In the genomic region with DNA sequence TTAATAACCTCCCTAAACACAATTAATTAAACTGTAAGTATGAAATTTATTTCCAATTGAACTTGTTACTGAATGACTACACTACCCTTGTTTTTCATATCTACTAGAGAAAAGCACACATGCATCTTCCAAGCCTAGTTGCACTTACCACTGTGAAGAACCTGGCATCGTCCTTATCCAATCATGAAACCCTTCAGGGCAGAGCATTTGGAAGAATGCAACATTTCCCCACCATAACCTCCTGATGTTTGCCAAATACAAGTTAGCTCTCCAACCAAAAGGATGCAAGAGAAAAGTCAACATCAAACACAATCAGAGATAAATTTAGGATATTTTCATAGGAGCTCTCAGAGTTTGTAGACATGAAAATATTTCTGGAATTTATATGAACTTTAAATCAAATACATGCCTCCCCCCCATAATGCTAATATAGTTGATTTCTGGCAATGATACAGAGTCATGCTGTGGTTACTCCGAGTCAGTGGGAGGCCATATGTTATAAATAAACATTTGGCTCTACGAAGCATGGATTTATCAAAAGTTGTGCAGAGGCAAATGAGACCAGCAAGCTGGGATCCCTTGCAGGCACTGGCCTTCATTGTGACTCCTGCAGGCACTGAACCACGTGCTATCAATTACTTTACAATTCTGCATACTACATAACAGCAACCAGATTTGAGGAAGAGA, we compare ENCODE assay signal across 24 mouse cellular contexts.
DNase-seq lines count a peak whose midpoint lies in the region; ATAC-seq and TF ChIP-seq lines count a peak whose summit lies in the region.
"Had no signal": no experiment of that assay in that cellular context is flagged by ENCODE, and none has a peak within 500 bp of the region (broad histone marks: within the 10 kb centered on the region; RNA-seq: fewer than 3 reads in every experiment).

No protein-coding gene starts in this region.

- peaks cover 16% of the 10 kb centered on the region; the same call in 1 of the 2 replicates for H3K4me1 ChIP-seq in kidney, embryonic 16.5 days (ENCODE audit: insufficient read depth, low read length)
- no peaks in the 10 kb centered on the region for H3K4me1 ChIP-seq in kidney, adult 2 months (ENCODE audit: control insufficient read depth, insufficient read depth, low read length)
- peaks cover 20% of the 10 kb centered on the region for H3K4me1 ChIP-seq in embryonic facial prominence, embryonic 15.5 days
- peaks cover 3% of the 10 kb centered on the region; the same call in 1 of the 2 replicates for H3K4me1 ChIP-seq in limb, embryonic 15.5 days
- H3K4me1 ChIP-seq: hindbrain, embryonic 15.5 days; liver, embryonic 12.5 days; stomach, embryonic 15.5 days had no signal

- no peak for DNase-seq in kidney, adult 2 months
- peak; percentile 9 for DNase-seq in retina, embryonic 14.5 days (ENCODE audit: low spot score)
- DNase-seq in retina, postnatal 1 day: no peak
- no peak for DNase-seq in left cerebral cortex, adult 18-20 months (ENCODE audit: low spot score in 2 of 2)
- no peak for DNase-seq in layer of hippocampus, postnatal 25 days (ENCODE audit: extremely low spot score in 1 of 2, low spot score in 1 of 2)
- DNase-seq: adrenal gland, postnatal 14 days; cerebellum, adult 11 months; gastrocnemius, postnatal 14 days; heart, adult 2 months; kidney, adult 8-10 months; midbrain, embryonic 14.5 days; thymus, adult 2 months had no signal

- no peak for TF ChIP-seq POLR2A in kidney, adult 2 months (IDR thresholded peaks at IDR 0.05; ENCODE audit: low read depth, low read length)

- no peak for TF ChIP-seq CTCF in kidney, adult 2 months (conservative IDR thresholded peaks at IDR 0.05; ENCODE audit: insufficient read depth, insufficient read length, low read depth, low read length)

- no peak overlapping the region for H3K9ac ChIP-seq in kidney, embryonic 16.5 days (replicated peaks; ENCODE audit: low read length)
- no peak overlapping the region for H3K9ac ChIP-seq in embryonic facial prominence, embryonic 15.5 days
- no peak overlapping the region for H3K9ac ChIP-seq in limb, embryonic 15.5 days
- H3K9ac ChIP-seq: hindbrain, embryonic 15.5 days; liver, embryonic 12.5 days; stomach, embryonic 15.5 days had no signal

- ATAC-seq in kidney, embryonic 16.5 days (ENCODE audit: low FRiP score, low TSS enrichment): peak; percentile 80
- peak; percentile 69 for ATAC-seq in embryonic facial prominence, embryonic 15.5 days (ENCODE audit: insufficient number of reproducible peaks, low FRiP score, low TSS enrichment, low read depth)
- ATAC-seq in limb, embryonic 15.5 days (ENCODE audit: insufficient number of reproducible peaks, low FRiP score, low TSS enrichment, low read depth): peak; percentile 40; the same call in 1 of the 2 replicates
- ATAC-seq: activated CD4-positive, CD25-positive, alpha-beta regulatory T cell, adult 4 months; CD4-positive, CD25-positive, alpha-beta regulatory T cell, adult 4 months; forebrain, embryonic 14.5 days; liver, embryonic 12.5 days; lung, postnatal 0 days had no signal

- H3K27ac ChIP-seq in kidney, embryonic 16.5 days (ENCODE audit: low read length): no peak overlapping the region; the same call in 1 of the 2 replicates
- H3K27ac ChIP-seq in kidney, adult 2 months (ENCODE audit: insufficient read depth, low read depth, low read length): no peak overlapping the region
- peak overlapping the region; percentile 44; the same call in 1 of the 2 replicates for H3K27ac ChIP-seq in embryonic facial prominence, embryonic 15.5 days (replicated peaks)
- peak overlapping the region; percentile 44; the same call in 1 of the 2 replicates for H3K27ac ChIP-seq in limb, embryonic 15.5 days
- H3K27ac ChIP-seq: heart, adult 2 months; hindbrain, embryonic 15.5 days; liver, embryonic 12.5 days; stomach, embryonic 15.5 days had no signal

- H3K27me3 ChIP-seq in kidney, embryonic 16.5 days (ENCODE audit: insufficient read depth, low read length): no peaks in the 10 kb centered on the region
- H3K27me3 ChIP-seq in kidney, adult 2 months (replicated peaks; ENCODE audit: control insufficient read depth, insufficient read depth, low read length): no peaks in the 10 kb centered on the region
- H3K27me3 ChIP-seq in embryonic facial prominence, embryonic 15.5 days: no peaks in the 10 kb centered on the region
- H3K27me3 ChIP-seq in limb, embryonic 15.5 days: no peaks in the 10 kb centered on the region
- H3K27me3 ChIP-seq: hindbrain, embryonic 15.5 days; liver, embryonic 12.5 days; stomach, embryonic 15.5 days had no signal

- no peaks in the 10 kb centered on the region for H3K36me3 ChIP-seq in kidney, embryonic 16.5 days (ENCODE audit: insufficient read depth, low read length)
- H3K36me3 ChIP-seq in kidney, adult 2 months (ENCODE audit: control insufficient read depth, insufficient read depth, low read length): no peaks in the 10 kb centered on the region
- H3K36me3 ChIP-seq in embryonic facial prominence, embryonic 15.5 days: no peaks in the 10 kb centered on the region
- H3K36me3 ChIP-seq in limb, embryonic 15.5 days: no peaks in the 10 kb centered on the region
- H3K36me3 ChIP-seq: hindbrain, embryonic 15.5 days; liver, embryonic 12.5 days; stomach, embryonic 15.5 days had no signal

- H3K9me3 ChIP-seq in kidney, embryonic 16.5 days (ENCODE audit: low read length): no peaks in the 10 kb centered on the region
- H3K9me3 ChIP-seq in embryonic facial prominence, embryonic 15.5 days (replicated peaks): no peaks in the 10 kb centered on the region
- H3K9me3 ChIP-seq in limb, embryonic 15.5 days: no peaks in the 10 kb centered on the region
- H3K9me3 ChIP-seq: hindbrain, embryonic 15.5 days; liver, embryonic 12.5 days; stomach, embryonic 15.5 days had no signal

- H3K4me3 ChIP-seq in kidney, embryonic 16.5 days (ENCODE audit: low read length): no peak overlapping the region
- H3K4me3 ChIP-seq in kidney, adult 2 months (ENCODE audit: insufficient read depth, low read depth, low read length): no peak overlapping the region
- H3K4me3 ChIP-seq in embryonic facial prominence, embryonic 15.5 days (replicated peaks): no peak overlapping the region
- no peak overlapping the region for H3K4me3 ChIP-seq in limb, embryonic 15.5 days
- H3K4me3 ChIP-seq: erythroblast, embryonic 14.5 days; heart, adult 2 months; hindbrain, embryonic 15.5 days; liver, embryonic 12.5 days; myocyte; stomach, embryonic 15.5 days had no signal

- H3K4me2 ChIP-seq in kidney, embryonic 16.5 days (replicated peaks; ENCODE audit: low read depth, low read length): no peak overlapping the region
- H3K4me2 ChIP-seq in embryonic facial prominence, embryonic 15.5 days (replicated peaks): no peak overlapping the region
- no peak overlapping the region for H3K4me2 ChIP-seq in limb, embryonic 15.5 days
- H3K4me2 ChIP-seq: hindbrain, embryonic 15.5 days; liver, embryonic 12.5 days; stomach, embryonic 15.5 days had no signal

- WGBS in kidney, embryonic 16.5 days: 45% methylated on average over 4 of the region's 4 CpGs
- 62% methylated on average over 4 of the region's 4 CpGs for WGBS in kidney, adult 2 months
- 22% methylated on average over 4 of the region's 4 CpGs for WGBS in embryonic facial prominence, embryonic 15.5 days
- WGBS in limb, embryonic 15.5 days: 20% methylated on average over 4 of the region's 4 CpGs

Comparison
In these comparisons a context has a peak if more than half of its experiments do, and no peak if none do; other contexts are left out.
1. H3K27ac ChIP-seq: peak in embryonic facial prominence, embryonic 15.5 days (single experiment) and limb, embryonic 15.5 days (single experiment); none in kidney, embryonic 16.5 days (single experiment) and kidney, adult 2 months (single experiment).
2. Peak in every context shown above with its lines, with median percentiles within 50 percentile points of each other: ATAC-seq.